Mouse (Mus musculus): ENCODE data around the gene Tnfsf11.

Tnfsf11 gene

DNA sequence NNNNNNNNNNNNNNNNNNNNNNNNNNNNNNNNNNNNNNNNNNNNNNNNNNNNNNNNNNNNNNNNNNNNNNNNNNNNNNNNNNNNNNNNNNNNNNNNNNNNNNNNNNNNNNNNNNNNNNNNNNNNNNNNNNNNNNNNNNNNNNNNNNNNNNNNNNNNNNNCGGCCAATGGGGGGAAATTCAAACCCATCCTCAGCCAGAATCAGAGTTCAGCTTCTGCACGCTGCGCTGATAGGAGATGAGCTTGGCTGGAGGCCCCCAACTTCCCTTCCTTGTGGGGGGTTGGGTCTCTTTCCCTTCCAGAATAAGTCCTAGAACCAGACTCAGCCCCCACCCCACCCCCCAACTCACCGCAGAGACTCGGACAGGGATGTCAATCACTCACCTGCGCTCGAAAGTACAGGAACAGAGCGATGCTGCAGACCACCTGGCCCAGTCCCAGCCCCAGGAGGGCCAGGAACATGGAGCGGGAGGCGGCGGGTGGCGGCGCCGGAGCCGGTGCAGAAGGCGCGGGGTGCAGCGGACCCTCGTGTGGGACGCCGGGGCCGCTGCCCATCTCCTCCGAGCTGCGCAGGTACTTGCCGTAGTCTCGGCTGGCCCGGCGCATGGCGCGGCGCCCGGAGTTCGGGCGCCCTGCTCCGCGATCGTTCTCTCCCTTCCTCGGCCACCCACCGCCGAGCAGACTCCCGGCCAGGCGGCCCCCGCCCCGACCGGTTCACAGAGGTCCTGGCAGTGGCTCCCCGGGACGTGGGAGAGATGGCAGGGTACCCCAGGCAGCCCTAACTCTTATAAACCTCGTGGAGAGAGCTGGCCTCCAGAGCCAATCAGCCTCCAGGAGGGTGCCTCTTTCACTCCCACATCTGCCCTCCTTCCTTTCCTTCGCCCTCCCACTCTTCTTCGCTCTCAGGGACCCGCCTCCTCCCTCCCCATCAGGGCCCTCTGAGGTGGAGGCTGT, at the start of gene Tnfsf11:
Tnfsf11 (minus strand) TSS at position 758 of the 952 bp plus-strand sequence.
- no peak for DNase-seq

DNA sequence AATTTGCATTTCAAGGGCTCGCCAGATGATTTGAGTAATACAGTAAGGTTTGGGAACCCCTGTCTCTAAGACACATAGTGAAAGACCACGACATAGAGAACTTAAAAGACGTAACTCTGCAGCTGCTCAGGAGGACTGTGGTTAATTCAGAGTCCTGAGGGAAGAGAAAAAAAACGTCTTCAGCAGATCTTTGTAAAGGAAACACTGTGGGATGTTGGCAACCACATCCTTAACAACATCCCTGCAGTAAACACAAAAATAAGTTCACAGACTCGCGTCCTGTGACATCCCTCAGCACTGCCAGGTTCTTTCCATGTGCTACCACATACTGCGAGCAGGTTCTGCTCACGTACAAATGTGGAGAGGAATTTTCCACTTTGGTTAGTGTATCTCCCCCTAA, 48.9 kb upstream of the Tnfsf11 start:
- no peak for DNase-seq

DNA sequence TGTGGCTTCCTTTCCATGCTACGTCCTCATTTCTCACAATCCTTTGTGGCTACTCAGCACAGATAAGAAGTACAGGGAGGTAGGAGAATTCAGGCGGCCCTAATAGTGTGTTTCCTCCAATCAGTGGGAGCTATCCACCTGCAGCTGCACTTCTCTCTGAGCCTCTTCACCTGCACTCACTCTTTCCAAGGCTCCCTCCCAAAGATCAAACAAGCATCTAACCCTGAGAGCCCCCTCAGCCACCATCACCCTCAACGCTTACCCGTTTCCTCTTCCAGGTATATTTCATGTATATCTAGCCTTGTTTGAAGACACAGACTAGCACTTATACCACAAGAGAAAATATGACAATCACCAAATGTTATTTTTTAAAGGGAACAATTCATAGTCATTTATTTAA, 47.5 kb upstream of the Tnfsf11 start:
- DNase-seq = no peak

DNA sequence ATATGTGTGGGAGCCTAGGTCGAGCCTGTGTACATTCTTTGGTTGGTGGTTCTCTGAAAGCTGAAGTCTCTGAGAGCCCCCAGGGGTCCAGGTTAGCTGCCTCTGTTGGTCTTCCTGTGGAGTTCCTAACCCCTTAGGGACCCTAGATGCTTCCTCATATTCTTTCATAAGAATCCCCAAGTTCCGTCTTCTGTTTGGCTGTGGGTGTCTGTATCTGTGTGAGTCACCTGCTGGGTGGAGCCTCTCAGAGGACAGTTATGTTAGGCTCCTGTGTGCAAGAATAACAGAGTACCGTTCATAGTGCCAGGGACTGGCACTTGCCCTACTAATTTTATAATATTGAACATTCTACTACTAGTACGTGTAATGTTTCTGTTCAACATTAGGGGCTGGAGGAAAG, 45.0 kb upstream of the Tnfsf11 start:
- no peak for DNase-seq

- no peak for DNase-seq
Observed at GRCm38 (mm10) chr14:78351544-78351943, 43.7 kb upstream of the Tnfsf11 start.

DNA sequence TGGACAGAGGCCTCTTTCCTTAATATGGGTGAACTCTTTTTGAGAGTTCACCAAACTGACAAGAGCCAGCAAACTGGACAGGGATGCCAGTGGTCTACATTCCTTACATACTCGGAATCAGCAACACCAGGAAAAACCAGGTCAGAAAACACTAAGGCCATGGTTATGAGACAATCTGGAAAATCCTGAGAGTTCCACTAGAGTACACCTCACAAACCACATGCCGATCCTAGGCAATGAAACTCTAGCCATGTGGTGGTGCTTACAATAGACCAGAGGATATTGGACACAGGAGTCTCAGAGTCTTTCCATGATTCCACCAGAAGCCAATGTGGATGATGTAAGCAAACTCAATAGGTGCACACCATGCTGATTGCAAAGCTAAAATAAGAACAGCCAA, 39.9 kb upstream of the Tnfsf11 start:
- no peak for DNase-seq

DNA sequence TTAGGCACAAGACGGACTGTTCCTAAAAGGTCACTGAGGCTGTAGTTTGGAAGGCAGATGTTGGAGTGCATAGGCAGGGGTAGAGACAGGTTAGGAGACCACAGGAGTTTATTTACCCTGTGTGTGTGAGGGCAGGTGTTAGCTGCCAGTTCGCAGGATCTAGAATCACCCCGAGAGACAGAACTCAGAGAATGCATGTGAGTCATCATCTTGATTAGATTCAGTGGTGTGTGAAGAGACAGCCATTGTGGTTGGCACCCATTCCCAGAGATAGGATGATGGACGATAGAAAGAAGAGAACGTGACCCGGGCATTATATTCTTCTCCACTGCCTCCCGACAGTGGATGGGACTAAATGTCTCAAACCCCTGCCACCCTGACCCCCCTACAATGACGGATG, 35.2 kb upstream of the Tnfsf11 start:
- DNase-seq = no peak

GRCm38 (mm10) chr14:78342146-78342545, 34.3 kb upstream of the Tnfsf11 start:
- no peak for DNase-seq

- DNase-seq = no peak
Observed at GRCm38 (mm10) chr14:78333341-78333740, 25.5 kb upstream of the Tnfsf11 start.

GRCm38 (mm10) chr14:78331368-78331767, 23.5 kb upstream of the Tnfsf11 start:
- no peak for DNase-seq

- DNase-seq = no peak
Observed at GRCm38 (mm10) chr14:78330576-78331300, 22.9 kb upstream of the Tnfsf11 start.

DNA sequence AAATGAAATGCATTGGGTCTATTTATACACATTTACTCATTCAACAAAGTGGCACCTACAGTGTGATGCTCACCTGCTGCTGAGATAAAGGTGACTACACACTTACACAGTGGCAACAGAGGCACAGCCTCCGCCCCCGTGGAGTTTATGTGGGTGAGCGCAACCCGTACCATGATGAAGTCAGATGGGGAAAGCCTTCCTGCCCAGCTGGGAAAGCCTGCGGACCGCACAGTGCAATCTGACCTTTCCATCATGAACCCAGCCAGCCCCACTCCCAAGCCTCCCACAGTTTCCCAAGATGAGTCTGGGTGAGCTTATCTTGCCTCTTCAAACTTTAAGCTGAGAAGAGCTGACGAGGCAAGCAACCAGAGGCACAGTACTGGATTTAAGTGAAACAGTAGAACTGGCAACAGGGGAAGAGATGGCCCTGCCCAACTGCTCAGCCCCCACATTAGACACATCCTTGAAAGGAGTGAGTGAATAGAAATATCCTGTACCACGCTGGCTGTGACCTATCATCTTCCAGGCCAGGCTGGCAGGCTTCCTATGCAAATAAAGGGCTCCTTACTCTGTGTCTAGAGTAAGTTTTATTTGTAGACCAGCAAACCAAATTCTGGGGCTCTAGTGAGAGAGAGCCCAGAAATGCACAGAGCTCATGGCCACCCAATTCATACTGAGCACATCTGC, 22.1 kb upstream of the Tnfsf11 start:
- no peak for DNase-seq

GRCm38 (mm10) chr14:78323356-78323755, 15.5 kb upstream of the Tnfsf11 start:
- no peak for DNase-seq

GRCm38 (mm10) chr14:78322916-78323315, 15.1 kb upstream of the Tnfsf11 start:
- DNase-seq = no peak

- DNase-seq = no peak
Observed at GRCm38 (mm10) chr14:78320248-78320647, 12.4 kb upstream of the Tnfsf11 start.

DNA sequence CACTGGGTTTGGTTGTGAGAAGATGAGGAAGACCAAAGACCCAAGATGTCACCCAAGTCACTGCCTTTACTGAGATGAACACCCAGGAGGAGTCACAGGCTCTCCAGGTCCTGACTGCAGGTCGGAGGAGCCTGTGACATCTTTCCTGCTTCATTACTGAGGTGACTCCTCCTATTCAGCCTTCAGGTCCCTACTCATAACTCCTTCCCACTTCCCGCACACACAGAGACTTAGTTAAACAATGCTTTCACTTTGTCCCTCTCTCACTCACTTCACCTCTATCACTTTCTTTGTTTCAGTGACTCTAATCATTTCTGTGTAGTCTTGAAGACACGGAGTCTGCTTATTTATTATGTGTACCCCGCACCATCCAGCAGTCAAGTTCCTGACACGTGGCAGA, 11.7 kb upstream of the Tnfsf11 start:
- no peak for DNase-seq

DNA sequence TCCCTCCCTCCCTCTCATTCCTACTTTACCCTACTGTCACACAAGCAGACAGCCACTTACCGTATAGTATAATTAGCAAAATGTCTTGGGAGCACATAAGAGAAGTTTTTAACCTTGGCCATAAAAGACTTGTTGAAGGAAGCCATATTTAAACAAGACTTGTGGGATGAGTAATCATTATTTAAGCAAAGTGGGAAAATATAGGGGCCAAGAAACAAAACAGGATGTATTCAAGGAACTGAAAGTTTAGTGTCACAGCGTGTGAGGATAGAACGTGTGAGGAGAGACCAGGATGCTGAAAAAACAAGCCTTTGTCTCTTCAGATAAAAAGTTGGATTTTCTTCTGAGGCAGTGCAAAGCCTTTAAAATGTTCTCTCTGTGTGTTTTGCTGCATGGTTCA, 11.2 kb upstream of the Tnfsf11 start:
- DNase-seq = no peak

DNA sequence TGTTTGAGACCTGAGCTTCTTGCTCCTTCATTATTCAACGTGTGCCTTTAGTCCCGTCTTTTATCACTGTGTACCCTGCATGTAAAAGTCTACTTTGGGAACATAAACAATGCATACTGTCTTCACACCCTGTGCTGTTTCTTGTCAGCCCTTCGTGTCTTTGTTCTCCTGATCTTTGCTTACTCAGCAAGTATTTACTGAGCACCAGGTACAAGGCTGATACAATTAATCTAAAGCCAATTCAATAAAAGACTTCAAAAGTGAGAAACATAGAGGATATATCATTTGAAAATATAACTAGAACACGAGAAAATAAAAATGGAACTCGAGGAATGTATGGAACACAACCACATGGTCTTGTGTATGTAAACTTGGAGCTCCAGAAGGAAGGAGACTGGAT, 9.8 kb upstream of the Tnfsf11 start:
- no peak for DNase-seq

DNA sequence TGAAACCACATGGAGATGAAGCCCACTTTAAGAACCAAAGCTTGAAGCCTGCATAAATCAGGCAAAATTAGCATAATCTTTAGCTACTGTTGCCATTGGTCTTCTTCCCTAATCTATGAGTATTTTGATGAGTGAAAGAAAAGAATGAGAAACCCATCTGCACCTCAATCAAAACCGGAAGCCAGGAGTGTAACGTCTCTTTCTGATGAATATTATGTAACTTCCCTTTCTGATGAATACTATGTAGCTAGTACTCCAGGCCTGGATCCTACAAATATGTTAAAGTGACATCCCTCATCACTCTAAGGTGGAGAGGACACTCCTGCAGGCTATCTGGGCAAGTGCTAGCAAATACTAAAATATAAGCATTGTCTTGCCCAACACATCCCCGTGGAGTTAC, 6.9 kb downstream of the Tnfsf11 start:
- DNase-seq = no peak

- DNase-seq = no peak
Observed at GRCm38 (mm10) chr14:78292687-78293086, 15.2 kb downstream of the Tnfsf11 start.

GRCm38 (mm10) chr14:78289912-78290523, 17.8 kb downstream of the Tnfsf11 start:
- no peak for DNase-seq

DNA sequence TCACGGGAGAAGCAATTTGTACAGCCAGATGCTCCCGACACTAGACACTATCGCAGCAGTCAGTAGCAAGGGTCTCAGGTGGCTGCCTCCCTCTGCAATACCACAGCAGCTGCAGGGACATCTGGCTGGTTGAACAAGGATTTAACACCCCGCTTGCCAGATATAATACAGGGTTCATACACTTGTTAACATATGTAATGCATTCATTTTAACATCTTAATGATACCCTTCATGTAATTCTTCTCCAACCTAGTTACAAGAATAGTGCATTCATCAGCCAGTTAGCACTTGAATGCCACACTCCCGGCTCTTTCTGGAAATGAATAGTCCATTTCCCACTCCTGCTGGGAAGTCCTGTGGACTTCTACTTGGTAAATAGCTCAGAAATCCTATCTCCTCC, 18.9 kb downstream of the Tnfsf11 start:
- no peak for DNase-seq
